20 mouse cellular contexts compared by ENCODE assay signal in genomic region chr13:56088602-56089001, GRCm38 (mm10). TPM values are rescaled to one million over a fixed set of nuclear protein-coding genes. Genes with fewer than 3 reads are reported as not detected.
DNase-seq lines count a peak whose midpoint lies in the region; ATAC-seq and TF ChIP-seq lines count a peak whose summit lies in the region.
"Had no signal": no experiment of that assay in that cellular context is flagged by ENCODE, and none has a peak within 500 bp of the region (broad histone marks: within the 10 kb centered on the region; RNA-seq: fewer than 3 reads in every experiment).

No protein-coding gene starts in this region.

- intact Hi-C loops in heart, postnatal 14 days (cut with DNase I), result no loop called here

- TF ChIP-seq CTCF in kidney, postnatal 0 days (IDR thresholded peaks at IDR 0.05; ENCODE audit: low read depth), result no peak

- H3K4me3 ChIP-seq in forebrain, embryonic 16.5 days (replicated peaks; ENCODE audit: low read length), result no peak overlapping the region
- H3K4me3 ChIP-seq in forebrain, embryonic 13.5 days, result no peak overlapping the region
- H3K4me3 ChIP-seq in heart, embryonic 14.5 days (ENCODE audit: control insufficient read depth in 1 of 2, insufficient read depth in 1 of 2, low read depth in 1 of 2, low read length in 2 of 2), result no peak overlapping the region
- no peak overlapping the region for H3K4me3 ChIP-seq in kidney, postnatal 0 days (replicated peaks; ENCODE audit: low read depth, low read length)
- H3K4me3 ChIP-seq in embryonic facial prominence, embryonic 14.5 days (ENCODE audit: low read depth, low read length), result no peak overlapping the region
- H3K4me3 ChIP-seq: embryonic facial prominence, embryonic 13.5 days; intestine, embryonic 15.5 days; limb, embryonic 15.5 days; liver, embryonic 15.5 days; neural tube, embryonic 12.5 days had no signal

- no peak overlapping the region for H3K4me2 ChIP-seq in forebrain, embryonic 16.5 days (ENCODE audit: low read length)
- no peak overlapping the region for H3K4me2 ChIP-seq in forebrain, embryonic 13.5 days
- H3K4me2 ChIP-seq in heart, embryonic 14.5 days (ENCODE audit: low read length), result peak overlapping the region; percentile 7; the same call in 1 of the 2 replicates
- H3K4me2 ChIP-seq in kidney, postnatal 0 days (ENCODE audit: low read length), result no peak overlapping the region
- H3K4me2 ChIP-seq in embryonic facial prominence, embryonic 14.5 days (ENCODE audit: low read depth, low read length), result no peak overlapping the region
- H3K4me2 ChIP-seq: embryonic facial prominence, embryonic 13.5 days; intestine, embryonic 15.5 days; limb, embryonic 15.5 days; liver, embryonic 15.5 days; midbrain, embryonic 11.5 days; neural tube, embryonic 12.5 days had no signal

- no peaks in the 10 kb centered on the region for H3K9me3 ChIP-seq in forebrain, embryonic 16.5 days (ENCODE audit: control insufficient read depth, low read length)
- H3K9me3 ChIP-seq in forebrain, embryonic 13.5 days (replicated peaks), result no peaks in the 10 kb centered on the region
- H3K9me3 ChIP-seq in heart, embryonic 14.5 days (ENCODE audit: control insufficient read depth, low read length), result no peaks in the 10 kb centered on the region
- H3K9me3 ChIP-seq in kidney, postnatal 0 days (replicated peaks; ENCODE audit: low read length), result no peaks in the 10 kb centered on the region
- H3K9me3 ChIP-seq in embryonic facial prominence, embryonic 14.5 days (ENCODE audit: control insufficient read depth, low read length), result no peaks in the 10 kb centered on the region
- H3K9me3 ChIP-seq: embryonic facial prominence, embryonic 13.5 days; intestine, embryonic 15.5 days; limb, embryonic 15.5 days; liver, embryonic 15.5 days; neural tube, embryonic 12.5 days had no signal

- no peak for ATAC-seq in forebrain, embryonic 16.5 days
- ATAC-seq in forebrain, embryonic 13.5 days, result no peak
- no peak for ATAC-seq in heart, embryonic 14.5 days (ENCODE audit: insufficient number of reproducible peaks, insufficient read depth, low FRiP score, low read depth)
- ATAC-seq in kidney, postnatal 0 days (replicated peaks; ENCODE audit: low FRiP score, low read depth), result no peak
- no peak for ATAC-seq in embryonic facial prominence, embryonic 14.5 days (ENCODE audit: low read depth)
- ATAC-seq: CD4-positive, CD25-positive, alpha-beta regulatory T cell, adult 4 months; intestine, embryonic 15.5 days had no signal

- 0 out of 2 replicates have a peak overlapping the region, but pooled peaks have one; percentile 16 for H3K27ac ChIP-seq in forebrain, embryonic 16.5 days (ENCODE audit: low read length)
- no peak overlapping the region for H3K27ac ChIP-seq in forebrain, embryonic 13.5 days
- peak overlapping the region; percentile 88 to 89 for H3K27ac ChIP-seq in heart, embryonic 14.5 days (replicated peaks in 1 of 2; ENCODE audit: control insufficient read depth in 1 of 2, insufficient read depth in 1 of 2, low read depth in 2 of 2, low read length in 2 of 2)
- H3K27ac ChIP-seq in kidney, postnatal 0 days, result no peak overlapping the region
- H3K27ac ChIP-seq in embryonic facial prominence, embryonic 14.5 days (replicated peaks; ENCODE audit: low read depth, low read length), result 0 out of 2 replicates have a peak overlapping the region, but pooled peaks have one; percentile 33
- H3K27ac ChIP-seq: embryonic facial prominence, embryonic 13.5 days; intestine, embryonic 15.5 days; limb, embryonic 15.5 days; liver, embryonic 15.5 days; macrophage; neural tube, embryonic 12.5 days had no signal

- H3K9ac ChIP-seq in forebrain, embryonic 16.5 days (replicated peaks; ENCODE audit: low read depth, low read length), result no peak overlapping the region
- H3K9ac ChIP-seq in forebrain, embryonic 13.5 days, result no peak overlapping the region
- H3K9ac ChIP-seq in heart, embryonic 14.5 days (ENCODE audit: low read length), result peak overlapping the region; percentile 42
- H3K9ac ChIP-seq in kidney, postnatal 0 days (ENCODE audit: low read depth, low read length), result no peak overlapping the region
- H3K9ac ChIP-seq in embryonic facial prominence, embryonic 14.5 days (ENCODE audit: low read depth, low read length), result no peak overlapping the region
- H3K9ac ChIP-seq: embryonic facial prominence, embryonic 13.5 days; intestine, embryonic 15.5 days; limb, embryonic 15.5 days; liver, embryonic 15.5 days; neural tube, embryonic 12.5 days had no signal

- H3K36me3 ChIP-seq in forebrain, embryonic 16.5 days (ENCODE audit: control insufficient read depth, insufficient read depth), result peaks cover 12% of the 10 kb centered on the region
- peaks cover 83% of the 10 kb centered on the region for H3K36me3 ChIP-seq in forebrain, embryonic 13.5 days (ENCODE audit: poor library complexity, severe bottlenecking)
- H3K36me3 ChIP-seq in heart, embryonic 14.5 days (ENCODE audit: control insufficient read depth, insufficient read depth, low read length), result peaks cover 84% of the 10 kb centered on the region
- H3K36me3 ChIP-seq in kidney, postnatal 0 days (ENCODE audit: insufficient read depth, low read length), result peaks cover 44% of the 10 kb centered on the region
- peaks cover 74% of the 10 kb centered on the region for H3K36me3 ChIP-seq in embryonic facial prominence, embryonic 14.5 days (ENCODE audit: control insufficient read depth, insufficient read depth, low read length)

- H3K27me3 ChIP-seq in forebrain, embryonic 16.5 days (replicated peaks; ENCODE audit: control insufficient read depth, insufficient read depth, low read length), result no peaks in the 10 kb centered on the region
- no peaks in the 10 kb centered on the region for H3K27me3 ChIP-seq in forebrain, embryonic 13.5 days
- no peaks in the 10 kb centered on the region for H3K27me3 ChIP-seq in heart, embryonic 14.5 days (ENCODE audit: control insufficient read depth, insufficient read depth, low read length)
- no peaks in the 10 kb centered on the region for H3K27me3 ChIP-seq in kidney, postnatal 0 days (ENCODE audit: insufficient read depth, low read length)
- no peaks in the 10 kb centered on the region for H3K27me3 ChIP-seq in embryonic facial prominence, embryonic 14.5 days (replicated peaks; ENCODE audit: control insufficient read depth, insufficient read depth, low read length)
- H3K27me3 ChIP-seq: embryonic facial prominence, embryonic 13.5 days; intestine, embryonic 15.5 days; limb, embryonic 15.5 days; liver, embryonic 15.5 days; neural tube, embryonic 12.5 days; Patski had no signal

- no peak for DNase-seq in heart, postnatal 14 days
- DNase-seq in kidney, postnatal 0 days (ENCODE audit: low spot score), result peak; percentile 67
- DNase-seq in kidney, adult 11 months, result no peak
- DNase-seq in embryonic facial prominence, embryonic 14.5 days (ENCODE audit: low spot score), result no peak
- DNase-seq: adrenal gland, adult 8-10 months; cerebellum, adult 9-11 months; gastrocnemius, postnatal 10 days; thymus, postnatal 25 days had no signal

- WGBS in forebrain, embryonic 16.5 days, result 58% methylated on average over 13 of the region's 13 CpGs
- 80% methylated on average over 13 of the region's 13 CpGs for WGBS in forebrain, embryonic 13.5 days
- WGBS in heart, embryonic 14.5 days, result 61% methylated on average over 13 of the region's 13 CpGs
- 59% methylated on average over 13 of the region's 13 CpGs for WGBS in kidney, postnatal 0 days
- 76% methylated on average over 13 of the region's 13 CpGs for WGBS in embryonic facial prominence, embryonic 14.5 days

- peaks cover 18% of the 10 kb centered on the region for H3K4me1 ChIP-seq in forebrain, embryonic 16.5 days (replicated peaks; ENCODE audit: control insufficient read depth, insufficient read depth, low read length)
- peaks cover 14% of the 10 kb centered on the region for H3K4me1 ChIP-seq in forebrain, embryonic 13.5 days
- peaks cover 38 to 59% of the 10 kb centered on the region in 2 experiments for H3K4me1 ChIP-seq in heart, embryonic 14.5 days (ENCODE audit: control insufficient read depth in 2 of 2, insufficient read depth in 2 of 2, low read length in 2 of 2)
- peaks cover 5% of the 10 kb centered on the region; the same call in 1 of the 2 replicates for H3K4me1 ChIP-seq in kidney, postnatal 0 days (replicated peaks; ENCODE audit: insufficient read depth, low read length)
- H3K4me1 ChIP-seq in embryonic facial prominence, embryonic 14.5 days (ENCODE audit: control insufficient read depth, insufficient read depth, low read length), result 0 out of 2 replicates have a peak, but pooled peaks cover 3% of the 10 kb centered on the region
- H3K4me1 ChIP-seq: liver, embryonic 15.5 days had no signal

RNA-seq across cellular contexts. Expression of gene H2afy, which starts 47.6 kb away (rescaled TPM):
- polyA plus RNA-seq in forebrain, embryonic 16.5 days (2015; fragmentation: Nextera tagmentation; extraction: Ambion mirVana), result 370 and 392 TPM in 2 replicates
- polyA plus RNA-seq in forebrain, embryonic 13.5 days (2015; fragmentation: Nextera tagmentation; extraction: Ambion mirVana), result 545 and 548 TPM in 2 replicates
- polyA plus RNA-seq in heart, embryonic 14.5 days (2014; fragmentation: Nextera tagmentation; extraction: Ambion mirVana), result 102 and 107 TPM in 2 replicates
- 10 to 100 TPM; 68.3 to 68.5 TPM for total RNA-seq in heart, postnatal 14 days (2021)
- polyA plus RNA-seq in kidney, postnatal 0 days (2015; fragmentation: Nextera tagmentation; extraction: Ambion mirVana), result 263 and 267 TPM in 2 replicates
- polyA plus RNA-seq in embryonic facial prominence, embryonic 14.5 days (2014; fragmentation: Nextera tagmentation; extraction: Ambion mirVana), result 246 and 265 TPM in 2 replicates

Comparison
In these comparisons a context has a peak if more than half of its experiments do, and no peak if none do; other contexts are left out.
1. H3K27ac ChIP-seq: peak in forebrain, embryonic 16.5 days (single experiment), heart, embryonic 14.5 days (2 of 2) and embryonic facial prominence, embryonic 14.5 days (single experiment); none in forebrain, embryonic 13.5 days (single experiment) and kidney, postnatal 0 days (single experiment).